8 mouse cellular contexts compared by ENCODE assay signal in the genomic region with DNA sequence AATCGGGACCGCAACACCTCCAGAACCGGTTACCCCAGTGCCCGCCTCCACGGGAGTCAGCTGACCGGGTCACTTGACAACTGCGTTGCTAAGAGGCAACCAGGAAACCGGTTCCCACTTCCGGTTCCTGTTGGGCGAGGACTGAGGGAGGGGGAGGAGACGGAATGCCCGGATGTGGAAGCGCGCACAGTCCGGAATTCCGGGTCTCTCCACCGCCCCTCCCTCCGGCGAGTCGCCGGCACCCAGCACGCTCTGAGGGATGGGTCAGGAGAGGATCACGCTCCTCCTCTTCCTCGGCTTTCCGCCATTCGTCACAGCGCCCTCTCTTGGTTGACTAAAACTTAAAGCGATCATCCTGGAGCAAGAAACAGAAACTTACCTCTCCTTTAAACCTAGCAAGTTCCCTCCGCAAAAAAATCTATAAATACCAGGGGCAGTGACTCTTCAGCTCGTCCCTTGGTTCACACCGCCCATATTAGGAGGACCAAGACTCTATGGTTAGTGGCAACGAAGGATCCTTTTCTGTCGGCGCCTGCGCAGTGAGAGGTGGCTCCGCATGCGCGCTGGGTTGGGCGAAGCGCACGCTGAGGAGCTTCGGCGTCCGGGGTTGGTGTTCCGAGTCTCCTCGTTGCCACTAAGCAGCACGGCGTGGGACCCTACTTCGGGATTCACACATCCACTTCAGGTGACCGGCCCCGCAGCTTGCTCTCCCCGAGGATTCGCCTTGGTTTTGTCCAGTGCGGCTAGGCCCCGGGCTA. TPM values are rescaled to one million over a fixed set of nuclear protein-coding genes. Genes with fewer than 3 reads are reported as not detected.
A peak's percentile ranks its signal among the peaks of the same experiment; 100 is the strongest.
DNase-seq lines count a peak whose midpoint lies in the region; ATAC-seq lines count a peak whose summit lies in the region.

A gene (minus strand): TSS at position 143 of the 758 bp plus-strand sequence.
A gene (plus strand): TSS at position 324 of the 758 bp plus-strand sequence.

- DNase-seq in ES-CJ7 (ENCODE audit: low read depth, low spot score), result peak; percentile 99
- DNase-seq in cerebellum, adult 11 months, result peak; percentile 99
- DNase-seq in forebrain, embryonic 14.5 days (ENCODE audit: low spot score), result peak; percentile 99
- DNase-seq in heart, postnatal 14 days, result peak; percentile 97
- peak; percentile 98 for DNase-seq in layer of hippocampus, adult 11-12 months (ENCODE audit: low spot score)
- DNase-seq in lung, adult 18-20 months, result peak; percentile 99 to 100
- DNase-seq in testis, postnatal 14 days (ENCODE audit: low spot score), result peak; percentile 99

- peaks cover 17% of the 10 kb centered on the region for H3K4me1 ChIP-seq in forebrain, embryonic 14.5 days (ENCODE audit: control insufficient read depth, insufficient read depth, low read length)
- H3K4me1 ChIP-seq in neural tube, embryonic 15.5 days, result peaks cover 45% of the 10 kb centered on the region

- H3K27me3 ChIP-seq in forebrain, embryonic 14.5 days (replicated peaks; ENCODE audit: control insufficient read depth, insufficient read depth, low read length), result no peaks in the 10 kb centered on the region
- no peaks in the 10 kb centered on the region for H3K27me3 ChIP-seq in neural tube, embryonic 15.5 days (replicated peaks)

- intact Hi-C loops in heart, postnatal 14 days (cut with DNase I), result loop anchor here (5.0 kb wide), 1 partner anchor 114 kb away; a partner anchor contains a TSS

- H3K4me2 ChIP-seq in forebrain, embryonic 14.5 days (ENCODE audit: low read length), result peak within 1 kb of the TSS; percentile 81
- H3K4me2 ChIP-seq in neural tube, embryonic 15.5 days, result peak within 1 kb of the TSS; percentile 92

- peak within 1 kb of the TSS; percentile 87 for H3K9ac ChIP-seq in forebrain, embryonic 14.5 days (ENCODE audit: low read length)
- peak within 1 kb of the TSS; percentile 81 for H3K9ac ChIP-seq in neural tube, embryonic 15.5 days (replicated peaks)

- no peaks in the 10 kb centered on the region for H3K9me3 ChIP-seq in forebrain, embryonic 14.5 days (replicated peaks; ENCODE audit: control insufficient read depth, low read length)
- no peaks in the 10 kb centered on the region for H3K9me3 ChIP-seq in neural tube, embryonic 15.5 days (replicated peaks)

- peak within 1 kb of the TSS; percentile 84 for H3K4me3 ChIP-seq in forebrain, embryonic 14.5 days (ENCODE audit: low read depth, low read length)
- H3K4me3 ChIP-seq in neural tube, embryonic 15.5 days (replicated peaks), result peak within 1 kb of the TSS; percentile 96

- under 1% methylated on average over 55 of the region's 55 CpGs for WGBS in forebrain, embryonic 14.5 days
- WGBS in neural tube, embryonic 15.5 days, result under 1% methylated on average over 55 of the region's 55 CpGs

- H3K27ac ChIP-seq in forebrain, embryonic 14.5 days (ENCODE audit: low read depth, low read length), result peak within 1 kb of the TSS; percentile 86
- H3K27ac ChIP-seq in neural tube, embryonic 15.5 days (replicated peaks), result peak within 1 kb of the TSS; percentile 91

- ATAC-seq in forebrain, embryonic 14.5 days, result peak; percentile 100
- peak; percentile 100 for ATAC-seq in neural tube, embryonic 15.5 days (ENCODE audit: low FRiP score)

- no peaks in the 10 kb centered on the region for H3K36me3 ChIP-seq in forebrain, embryonic 14.5 days (ENCODE audit: control insufficient read depth, insufficient read depth, low read length)
- H3K36me3 ChIP-seq in neural tube, embryonic 15.5 days, result 0 out of 2 replicates have a peak, but pooled peaks cover 6% of the 10 kb centered on the region

RNA-seq across cellular contexts. Expression of the first gene that starts in this region (rescaled TPM):
- 126 and 128 TPM in 2 replicates for polyA plus RNA-seq in forebrain, embryonic 14.5 days (2014; fragmentation: Nextera tagmentation; extraction: Ambion mirVana)
- total RNA-seq in heart, postnatal 14 days (2021), result 10 to 100 TPM; 85.4 to 85.5 TPM
- 111 and 125 TPM in 2 replicates for polyA plus RNA-seq in neural tube, embryonic 15.5 days (2015; fragmentation: Nextera tagmentation; extraction: Ambion mirVana)

RNA-seq across cellular contexts. Expression of the second gene that starts in this region (rescaled TPM):
- 183 and 188 TPM in 2 replicates for polyA plus RNA-seq in forebrain, embryonic 14.5 days (2014; fragmentation: Nextera tagmentation; extraction: Ambion mirVana)
- 10 to 100 TPM; 44.3 to 48.7 TPM for total RNA-seq in heart, postnatal 14 days (2021)
- 147 and 170 TPM in 2 replicates for polyA plus RNA-seq in neural tube, embryonic 15.5 days (2015; fragmentation: Nextera tagmentation; extraction: Ambion mirVana)

Comparison
In these comparisons a context has a peak if more than half of its experiments do, and no peak if none do; other contexts are left out.
1. Peak in every context shown above with its lines: DNase-seq, ATAC-seq, H3K4me3 ChIP-seq and H3K27ac ChIP-seq.